Mouse (Mus musculus) ES-E14 (cell line): ENCODE results near the gene Nrg4.

Source experiments
- CHD2 ChIP-seq: IDR thresholded peaks from 2 replicates; pipeline ENCODE4 v1.6.1; 2014; ENCODE audit warnings: mild to moderate bottlenecking, low read depth, low read length, inconsistent platforms
- ZC3H11A ChIP-seq: IDR thresholded peaks from 2 replicates; pipeline ENCODE4 v1.6.1; 2012; ENCODE audit warnings: low read depth, mild to moderate bottlenecking, inconsistent platforms, low read length, borderline replicate concordance
- ZNF384 ChIP-seq: IDR thresholded peaks from 2 replicates; pipeline ENCODE4 v1.6.1; 2012; ENCODE audit warnings: low read depth, low read length, inconsistent platforms

GRCm38 (mm10) chr9:55216078-55216477 lies 110.6 kb downstream of the Nrg4 start:
- TF ChIP-seq ZNF384 (no peak), ZC3H11A (no peak), CHD2 (no peak; the same call in 1 of the 2 replicates)
